Mouse (Mus musculus) heart, adult 2 months (tissue): ENCODE results near the gene Ubxn1. TPM values are rescaled to one million over a fixed set of nuclear protein-coding genes. Genes with fewer than 3 reads are reported as not detected.

ENCODE experiments used
- DNase-seq, 2 experiments: peaks; one replicate each; pipeline ENCODE4 v3.0.0; 2021
- H3K27ac ChIP-seq: fragments of 200-600 bp; 2 replicates; pipeline ENCODE4 v1.8.1; 2022
- H3K27me3 ChIP-seq: fragments of 200-500 bp; 2 replicates; pipeline ENCODE4 v1.6.1; 2012; ENCODE audit warnings: mild to moderate bottlenecking, low read length, inconsistent platforms, mixed read lengths; ENCODE audit not compliant: control insufficient read depth, insufficient read depth
- H3K36me3 ChIP-seq: fragments of 200-500 bp; 2 replicates; pipeline ENCODE4 v1.6.1; 2012; ENCODE audit warnings: low read length, inconsistent platforms; ENCODE audit not compliant: control insufficient read depth, insufficient read depth
- H3K4me1 ChIP-seq: fragments of 200-500 bp; 2 replicates; pipeline ENCODE4 v1.6.1; 2011; ENCODE audit warnings: low read length; ENCODE audit not compliant: control insufficient read depth, insufficient read depth
- H3K4me3 ChIP-seq: fragments of 200-600 bp; 2 replicates; pipeline ENCODE4 v1.8.1; 2022
- H3K79me2 ChIP-seq: fragments of 200-500 bp; replicated peaks from 2 replicates; pipeline ENCODE4 v1.6.1; 2012; ENCODE audit warnings: mild to moderate bottlenecking, inconsistent platforms, low read length, moderate library complexity, mixed read lengths; ENCODE audit not compliant: control insufficient read depth, insufficient read depth
- H3K9ac ChIP-seq: fragments of 200-500 bp; 2 replicates; pipeline ENCODE4 v1.6.1; 2012; ENCODE audit warnings: low read depth, mild to moderate bottlenecking, control low read depth, inconsistent platforms, low read length, mixed read lengths
- CTCF ChIP-seq: fragments of 200-600 bp; IDR thresholded peaks from 2 replicates; pipeline ENCODE4 v1.8.1; 2022; ENCODE audit warnings: antibody characterized with exemption, mild to moderate bottlenecking, moderate library complexity
- EP300 ChIP-seq: fragments of 200-500 bp; IDR thresholded peaks from 2 replicates; pipeline ENCODE4 v1.6.1; 2011; ENCODE audit warnings: low read depth, low read length, control low read depth; ENCODE audit not compliant: insufficient read depth
- POLR2A ChIP-seq: fragments of 200-500 bp; IDR thresholded peaks from 2 replicates; pipeline ENCODE4 v1.6.1; 2011; ENCODE audit warnings: mild to moderate bottlenecking, low read depth, low read length, control low read depth; ENCODE audit not compliant: insufficient read depth
- WGBS: fragments of 180-500 bp; shearing (Covaris S2); methylation state at CpG from one replicate; pipeline ENCODE4 v1.1.7; 2018; 5-methylcytosine and 5-hydroxymethylcytosine counted together
- intact Hi-C: fragments of 180-260 bp; cut with DNase I; formaldehyde crosslinking; loops from one replicate; pipeline ENCODE4 v1.15.1; 2025
- polyA plus RNA-seq: library from polyadenylated mRNA; depleted of rRNA; stranded (reverse); fragments of >200 nt; gene quantifications from 2 replicates; pipeline ENCODE4 v1.2.3, GENCODE M21; 2012
- total RNA-seq, 2 experiments: library from RNA; stranded (reverse); gene quantifications; 2 replicates each; pipeline ENCODE4 v1.2.3; 2021

Gene Ubxn1
- total and polyA plus RNA-seq, 3 experiments = 60.7 to 135 (median 108) TPM

DNA sequence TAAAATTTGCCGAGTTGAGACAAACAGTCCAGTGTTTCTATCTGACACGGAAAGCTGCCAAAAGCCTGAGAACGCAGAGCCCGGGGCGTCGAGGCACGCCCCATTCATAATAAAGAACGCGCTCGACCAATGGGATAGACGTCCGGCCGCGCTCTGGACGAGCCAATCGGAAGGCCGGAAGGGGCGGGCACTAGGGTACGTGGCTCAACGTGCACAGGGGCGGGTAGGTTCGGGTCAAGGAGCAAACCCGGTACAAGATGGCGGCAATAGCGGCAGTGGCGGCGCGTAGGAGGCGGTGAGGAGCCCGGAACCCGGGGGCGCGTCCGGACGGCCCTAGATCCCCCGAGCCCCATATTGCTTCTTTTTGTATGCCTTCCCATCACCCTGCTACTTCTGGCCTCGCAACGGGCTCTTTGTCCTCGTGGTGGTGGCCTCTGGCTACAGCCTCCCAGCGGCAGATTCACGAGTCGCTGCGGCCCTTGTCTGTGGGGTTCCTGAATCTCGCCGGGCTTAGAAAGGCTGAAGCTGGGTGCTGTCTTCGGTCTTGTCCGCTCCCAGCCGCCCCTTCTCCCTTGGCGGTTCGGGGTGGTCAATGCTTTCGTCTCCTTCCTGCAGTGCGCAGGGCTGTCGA lies 26.7 kb downstream of the Ubxn1 start, which contains the start of gene Ganab:
Gene Ganab, plus strand, starts transcription at position 207 of the 631 bp plus-strand sequence.
- TF ChIP-seq CTCF = peak; percentile 47
- 0 out of 2 replicates have a peak, but pooled peaks have one; percentile 39 for TF ChIP-seq EP300
- peak; percentile 85 for TF ChIP-seq POLR2A
- Histone ChIP-seq H3K27ac (peak within 1 kb of the TSS; percentile 95), H3K27me3 (no peaks in the 10 kb centered on the region), H3K9ac (peak within 1 kb of the TSS; percentile 86), H3K79me2 (no peaks in the 10 kb centered on the region), H3K4me3 (peak within 1 kb of the TSS; percentile 83), H3K4me1 (peaks cover 1% of the 10 kb centered on the region; the same call in 1 of the 2 replicates), H3K36me3 (peaks cover 5% of the 10 kb centered on the region)
- intact Hi-C loops = loop anchor here (2.0 to 5.0 kb wide), 3 partner anchors 23 to 76 kb away; partner anchors contain the start of genes B3gat3, Hnrnpul2 and Tut1
- under 1% methylated on average over 53 of the region's 53 CpGs for WGBS
- DNase-seq = peak; percentile 94 to 97

DNA sequence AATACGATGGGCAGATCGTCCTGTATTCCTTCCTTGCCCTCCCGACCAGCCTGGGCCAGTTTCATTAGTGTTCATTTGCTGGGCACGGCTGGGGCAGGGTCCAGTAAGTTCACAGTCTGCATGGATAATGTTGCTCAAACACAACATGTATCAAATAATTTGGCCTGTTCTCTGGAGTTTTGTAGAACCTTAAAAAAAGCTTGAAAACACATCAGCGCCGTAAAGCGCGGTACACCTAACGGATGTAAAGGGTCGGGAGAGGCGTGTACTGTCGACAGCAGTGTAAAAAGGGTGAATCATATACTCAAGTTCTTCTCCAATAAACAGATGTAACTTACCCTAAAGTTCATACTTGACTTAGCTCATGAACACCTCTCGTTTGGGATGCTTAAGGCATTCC lies 27.3 kb downstream of the Ubxn1 start:
- H3K4me1 ChIP-seq = peaks cover 1% of the 10 kb centered on the region; the same call in 1 of the 2 replicates
- no peak for TF ChIP-seq POLR2A
- TF ChIP-seq EP300 = no peak
- no peak for TF ChIP-seq CTCF
- H3K36me3 ChIP-seq = peaks cover 5% of the 10 kb centered on the region
- WGBS = 3% methylated on average over 13 of the region's 13 CpGs
- DNase-seq = no peak
- no peaks in the 10 kb centered on the region for H3K27me3 ChIP-seq
- H3K79me2 ChIP-seq = no peaks in the 10 kb centered on the region
- H3K4me3 ChIP-seq = peak overlapping the region; percentile 83
- H3K9ac ChIP-seq = peak overlapping the region; percentile 86
- peak overlapping the region; percentile 95 for H3K27ac ChIP-seq
- intact Hi-C loops = loop anchor here (2.0 to 5.0 kb wide), 3 partner anchors 22 to 76 kb away; partner anchors contain the start of genes B3gat3, Hnrnpul2 and Tut1

DNA sequence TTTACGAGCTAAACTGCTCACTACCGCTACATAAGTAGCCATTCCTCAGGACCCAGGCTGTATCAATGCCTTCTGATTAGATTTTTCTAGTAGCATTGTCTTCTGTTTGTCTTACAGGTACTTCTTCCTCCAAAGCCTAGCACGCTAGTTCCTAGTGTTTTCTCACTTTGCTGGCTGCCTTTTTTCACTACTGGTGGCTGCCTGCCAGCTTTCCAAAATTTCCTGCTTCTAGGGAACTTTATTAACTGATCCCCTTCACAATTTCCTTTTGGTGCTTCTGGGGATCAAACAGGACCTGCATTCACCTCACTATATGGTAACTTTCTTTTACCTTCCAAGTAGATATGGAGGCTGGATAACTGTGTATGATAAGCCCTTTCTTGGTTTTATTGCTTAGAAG lies 27.8 kb downstream of the Ubxn1 start:
- intact Hi-C loops = loop anchor here (2.0 to 5.0 kb wide), 3 partner anchors 22 to 77 kb away; partner anchors contain the start of genes B3gat3, Hnrnpul2 and Tut1
- WGBS = 16% methylated on average over 3 of the region's 3 CpGs

DNA sequence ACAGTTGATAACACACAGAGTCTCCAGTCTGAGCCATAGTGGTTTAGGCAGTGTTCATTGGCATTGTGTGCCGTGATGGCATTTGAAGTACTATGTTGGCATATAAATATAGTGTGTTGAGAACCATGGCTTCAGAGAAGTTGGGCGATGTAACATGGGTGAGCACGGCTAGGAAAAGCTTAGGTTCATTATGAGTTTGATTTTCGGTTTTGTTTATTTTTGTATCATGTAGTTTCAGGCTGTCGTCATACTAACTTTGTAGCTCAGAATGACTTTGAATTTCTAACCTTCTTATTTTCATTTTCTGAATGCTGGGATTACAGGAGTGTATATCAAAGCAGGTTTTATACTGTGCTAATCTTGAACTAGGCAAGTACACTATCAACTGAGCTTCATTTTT lies 32.1 kb downstream of the Ubxn1 start:
- Histone ChIP-seq H3K9ac (no peak overlapping the region), H3K4me1 (peaks cover 1% of the 10 kb centered on the region; the same call in 1 of the 2 replicates), H3K79me2 (no peaks in the 10 kb centered on the region), H3K27me3 (no peaks in the 10 kb centered on the region), H3K4me3 (no peak overlapping the region), H3K27ac (no peak overlapping the region), H3K36me3 (peaks cover 5% of the 10 kb centered on the region)
- intact Hi-C loops = no loop called here
- WGBS = 95% methylated on average over 5 of the region's 5 CpGs
- DNase-seq = no peak
- TF ChIP-seq POLR2A (no peak), CTCF (no peak), EP300 (no peak)

More for the DNA sequence above, 27.8 kb downstream of the Ubxn1 start:
- TF ChIP-seq POLR2A = no peak
- Histone ChIP-seq H3K4me3 (peak overlapping the region; percentile 83), H3K79me2 (no peaks in the 10 kb centered on the region), H3K4me1 (peaks cover 1% of the 10 kb centered on the region; the same call in 1 of the 2 replicates), H3K36me3 (peaks cover 5% of the 10 kb centered on the region), H3K9ac (no peak overlapping the region), H3K27me3 (no peaks in the 10 kb centered on the region), H3K27ac (no peak overlapping the region; the same call in 1 of the 2 replicates)
- no peak for DNase-seq

DNA sequence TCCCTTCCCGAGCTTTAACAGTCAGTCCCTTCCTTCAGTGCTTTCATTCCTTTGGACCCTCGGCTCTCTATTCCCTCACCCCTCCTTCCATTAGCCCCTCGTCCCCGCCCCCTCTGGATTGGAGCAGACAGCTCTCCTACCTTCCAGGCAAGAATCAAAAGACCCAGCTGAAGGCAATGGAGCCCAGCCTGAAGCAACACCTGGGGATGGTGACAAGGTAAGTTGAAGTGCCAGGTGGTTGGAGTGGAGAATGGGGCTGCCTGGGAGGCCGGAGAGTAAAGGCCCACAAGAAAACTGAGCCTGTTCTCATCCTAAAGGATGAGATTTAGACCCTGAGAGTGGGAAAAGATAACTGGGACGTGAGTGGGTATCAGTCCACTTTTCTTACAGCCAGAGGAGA lies 37.2 kb downstream of the Ubxn1 start:
- TF ChIP-seq EP300 = no peak
- no peak for TF ChIP-seq POLR2A
- no peak for TF ChIP-seq CTCF
- H3K27me3 ChIP-seq = no peaks in the 10 kb centered on the region
- H3K9ac ChIP-seq = no peak overlapping the region
- DNase-seq = no peak
- no peaks in the 10 kb centered on the region for H3K36me3 ChIP-seq
- no peak overlapping the region for H3K4me3 ChIP-seq
- WGBS = 88% methylated on average over 6 of the region's 6 CpGs
- H3K27ac ChIP-seq = no peak overlapping the region
- intact Hi-C loops = no loop called here
- H3K79me2 ChIP-seq = no peaks in the 10 kb centered on the region
- no peaks in the 10 kb centered on the region for H3K4me1 ChIP-seq

GRCm38 (mm10) chr19:8911810-8912209 lies 40.5 kb downstream of the Ubxn1 start:
- DNase-seq = no peak
- intact Hi-C loops = no loop called here
- Histone ChIP-seq H3K9ac (no peak overlapping the region), H3K36me3 (no peaks in the 10 kb centered on the region), H3K27ac (no peak overlapping the region), H3K4me3 (no peak overlapping the region), H3K27me3 (no peaks in the 10 kb centered on the region), H3K4me1 (no peaks in the 10 kb centered on the region), H3K79me2 (no peaks in the 10 kb centered on the region)
- TF ChIP-seq POLR2A = no peak
- TF ChIP-seq EP300 = no peak
- TF ChIP-seq CTCF = no peak
- 85% methylated on average over 5 of the region's 5 CpGs for WGBS
